Mouse (Mus musculus) liver, embryonic 14.5 days (tissue): Measurements from ENCODE around the gene Slc13a5. TPM values are rescaled to one million over a fixed set of nuclear protein-coding genes. Genes with fewer than 3 reads are reported as not detected.
A peak's percentile ranks its signal among the peaks of the same experiment; 100 is the strongest.

Experiments used
- ATAC-seq: fragments of 200-750 bp; cut with Nextera tagmentation; 2 replicates; pipeline ENCODE4 v1.8.0; 2017; ENCODE audit warnings: moderate number of reproducible peaks, mild to moderate bottlenecking, moderate library complexity; ENCODE audit not compliant: insufficient read depth
- DNase-seq, 3 experiments: peaks; one replicate each; pipeline ENCODE4 v3.0.0-alpha.2; 2012 to 2013; ENCODE audit warnings: low read depth in 3 of 3, low spot score in 3 of 3
- H3K27ac ChIP-seq: fragments of 300-500 bp; sonication (generic); 2 replicates; pipeline ENCODE4 v1.5.1; 2014; ENCODE audit warnings: moderate library complexity, mild to moderate bottlenecking, control low read depth, inconsistent platforms
- H3K27me3 ChIP-seq: fragments of 300-500 bp; sonication (generic); 2 replicates; pipeline ENCODE4 v1.6.1; 2014; ENCODE audit warnings: mild to moderate bottlenecking, low read length, moderate library complexity; ENCODE audit not compliant: control insufficient read depth, insufficient read depth
- H3K36me3 ChIP-seq: fragments of 300-500 bp; sonication (generic); replicated peaks from 2 replicates; pipeline ENCODE4 v1.6.1; 2014; ENCODE audit warnings: low read depth; ENCODE audit not compliant: control insufficient read depth, insufficient read depth
- H3K4me1 ChIP-seq, 2 experiments: fragments of 200-500 bp in 1 of 2; fragments of 300-500 bp in 1 of 2; sonication (generic) in 1 of 2; replicated peaks; 2 replicates each; pipeline ENCODE4 v1.6.1; 2012 to 2014; ENCODE audit warnings: antibody characterized with exemption in 1 of 2, inconsistent platforms in 1 of 2, low read length in 1 of 2; ENCODE audit not compliant: control insufficient read depth in 2 of 2, insufficient read depth in 2 of 2
- H3K4me2 ChIP-seq: fragments of 300-500 bp; sonication (generic); 2 replicates; pipeline ENCODE4 v1.6.1; 2014; ENCODE audit warnings: low read depth, mild to moderate bottlenecking, control low read depth, moderate library complexity
- H3K4me3 ChIP-seq, 2 experiments: fragments of 200-500 bp in 1 of 2; fragments of 300-500 bp in 1 of 2; sonication (generic) in 1 of 2; 2 replicates each; pipeline ENCODE4 v1.5.1; 2012 to 2014; ENCODE audit warnings: low read depth in 2 of 2, low read length in 2 of 2, mild to moderate bottlenecking in 2 of 2, control low read depth in 1 of 2, inconsistent platforms in 1 of 2, moderate library complexity in 1 of 2; ENCODE audit not compliant: insufficient read depth in 1 of 2
- H3K9ac ChIP-seq: fragments of 300-500 bp; sonication (generic); replicated peaks from 2 replicates; pipeline ENCODE4 v1.6.1; 2014; ENCODE audit warnings: mild to moderate bottlenecking, control low read depth, moderate library complexity
- H3K9me3 ChIP-seq: fragments of 300-500 bp; sonication (generic); 2 replicates; pipeline ENCODE4 v1.6.1; 2016; ENCODE audit warnings: low read length, mixed read lengths; ENCODE audit not compliant: control insufficient read depth
- CTCF ChIP-seq: IDR thresholded peaks from 2 replicates; pipeline ENCODE4 v1.5.1; 2016; ENCODE audit warnings: antibody characterized with exemption, low read depth, control low read depth
- EP300 ChIP-seq: IDR thresholded peaks from 2 replicates; pipeline ENCODE4 v1.6.1; 2016; ENCODE audit warnings: antibody characterized with exemption, low read depth
- WGBS: fragments of 180-500 bp; shearing (Covaris S2); extraction: QIAGEN DNeasy Blood & Tissue Kit; methylation state at CpG from one replicate; pipeline ENCODE4 v1.1.7; 2014; ENCODE audit not compliant: insufficient replicate concordance; 5-methylcytosine and 5-hydroxymethylcytosine counted together
- polyA plus RNA-seq, 2 experiments: library from polyadenylated mRNA; depleted of rRNA in 1 of 2; stranded (reverse) in 1 of 2; unstranded in 1 of 2; fragments of >200 nt; fragmentation: Nextera tagmentation in 1 of 2; extraction: Ambion mirVana in 1 of 2; gene quantifications; 2 replicates each; pipeline versions ENCODE4 v1.2.1 to v1.2.3; 2012 to 2014

Gene Slc13a5
- polyA plus RNA-seq, 2 experiments = not detected

DNA sequence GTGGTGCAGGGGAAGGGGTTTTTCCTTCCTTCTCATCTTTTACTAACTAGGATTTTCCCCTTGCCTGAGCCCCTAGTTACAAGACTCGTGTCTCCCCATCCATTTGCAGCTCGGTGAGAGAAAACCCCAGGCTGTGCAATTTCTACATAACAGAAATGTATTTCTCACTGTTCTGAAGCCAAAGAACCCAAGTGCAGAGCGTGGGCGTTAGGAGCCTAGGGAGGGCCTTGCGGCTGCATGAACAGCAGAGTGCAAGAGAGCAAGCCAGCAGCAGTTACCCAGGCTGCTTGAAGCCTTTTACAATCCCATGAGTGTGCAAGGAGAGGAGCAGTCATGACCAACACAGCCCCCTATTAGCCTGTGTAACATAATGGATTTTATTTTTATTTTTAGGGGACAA is 40.4 kb upstream of the Slc13a5 start:
- Histone ChIP-seq H3K4me1 (no peaks in the 10 kb centered on the region), H3K4me2 (no peak overlapping the region), H3K27ac (no peak overlapping the region), H3K9me3 (no peaks in the 10 kb centered on the region), H3K27me3 (no peaks in the 10 kb centered on the region), H3K4me3 (no peak overlapping the region), H3K36me3 (no peaks in the 10 kb centered on the region), H3K9ac (no peak overlapping the region)
- no peak for ATAC-seq
- no peak for TF ChIP-seq EP300
- no peak for TF ChIP-seq CTCF
- 61% methylated on average over 5 of the region's 5 CpGs for WGBS
- DNase-seq = no peak

DNA sequence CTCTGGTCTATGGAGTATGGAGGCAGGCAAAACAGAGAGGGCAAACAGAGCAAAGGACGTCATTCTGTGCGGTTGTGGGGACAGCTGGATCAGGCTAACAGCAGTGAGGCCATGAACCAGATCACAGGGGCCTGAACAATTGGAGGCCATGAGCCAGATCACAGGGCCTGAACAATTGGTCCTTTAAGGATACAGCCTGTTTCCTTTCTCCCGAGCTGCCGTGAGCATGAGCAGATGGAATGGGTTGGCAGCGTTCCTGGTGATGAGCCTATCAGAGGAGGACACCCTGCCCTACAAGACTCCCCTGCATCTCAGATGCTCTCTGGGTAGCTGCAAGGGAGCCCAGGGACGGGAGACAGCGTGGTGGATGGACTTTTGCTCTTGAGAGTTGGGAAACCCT is 35.2 kb upstream of the Slc13a5 start:
- no peak for ATAC-seq
- no peak for DNase-seq
- no peaks in the 10 kb centered on the region for H3K27me3 ChIP-seq
- no peaks in the 10 kb centered on the region for H3K36me3 ChIP-seq
- WGBS = 68% methylated on average over 7 of the region's 7 CpGs
- no peaks in the 10 kb centered on the region for H3K9me3 ChIP-seq
- peak overlapping the region; percentile 8 to 27; a peak in 2 of 4 replicates for H3K4me3 ChIP-seq
- TF ChIP-seq EP300 = no peak
- TF ChIP-seq CTCF = no peak
- H3K4me2 ChIP-seq = peak overlapping the region; percentile 43
- H3K4me1 ChIP-seq = no peaks in the 10 kb centered on the region
- H3K27ac ChIP-seq = no peak overlapping the region
- no peak overlapping the region for H3K9ac ChIP-seq

- H3K4me1 ChIP-seq = no peaks in the 10 kb centered on the region
- H3K4me2 ChIP-seq = peak within 1 kb of the TSS; percentile 43
- H3K9ac ChIP-seq = no peak within 1 kb of the TSS
- no peak for TF ChIP-seq CTCF
- no peak for TF ChIP-seq EP300
- no peaks in the 10 kb centered on the region for H3K27me3 ChIP-seq
- no peak for ATAC-seq
- 1% methylated on average over 6 of the region's 6 CpGs for WGBS
- peak within 1 kb of the TSS; percentile 8 to 27; a peak in 3 of 4 replicates for H3K4me3 ChIP-seq
- no peaks in the 10 kb centered on the region for H3K9me3 ChIP-seq
- H3K27ac ChIP-seq = no peak within 1 kb of the TSS
- peak in 1 of 3 experiments; percentile 11 for DNase-seq
- no peaks in the 10 kb centered on the region for H3K36me3 ChIP-seq
Measured at GRCm38 (mm10) chr11:72301334-72301733, 34.3 kb upstream of the Slc13a5 start, which contains the start of gene Xaf1. Gene Xaf1, plus strand, starts transcription at chr11:72301629.

DNA sequence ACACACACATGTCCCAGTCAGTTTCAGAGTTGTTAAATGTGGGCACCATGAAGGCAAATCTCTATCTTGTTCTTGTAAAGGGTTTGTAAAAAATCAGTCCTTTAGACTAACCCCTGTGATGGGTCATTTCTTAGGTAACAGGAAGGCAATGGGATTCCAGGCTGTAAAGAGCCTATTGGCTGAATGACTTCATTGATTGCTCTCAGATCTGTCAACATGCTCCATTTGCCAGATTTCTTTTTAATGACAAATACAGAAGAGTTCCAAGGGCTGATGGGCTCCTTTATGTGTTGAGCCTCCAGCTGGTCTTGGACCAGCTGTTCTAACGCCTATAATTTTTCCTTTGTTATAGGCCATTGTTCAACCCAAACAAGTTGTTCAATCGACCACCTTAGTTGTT is 26.1 kb upstream of the Slc13a5 start:
- H3K36me3 ChIP-seq = no peaks in the 10 kb centered on the region
- no peaks in the 10 kb centered on the region for H3K9me3 ChIP-seq
- no peak overlapping the region for H3K4me2 ChIP-seq
- H3K9ac ChIP-seq = no peak overlapping the region
- ATAC-seq = no peak
- H3K27ac ChIP-seq = no peak overlapping the region
- TF ChIP-seq EP300 = no peak
- TF ChIP-seq CTCF = no peak
- DNase-seq = no peak
- H3K4me1 ChIP-seq = no peaks in the 10 kb centered on the region
- no peaks in the 10 kb centered on the region for H3K27me3 ChIP-seq
- 49% methylated on average over 2 of the region's 2 CpGs for WGBS
- H3K4me3 ChIP-seq = no peak overlapping the region

DNA sequence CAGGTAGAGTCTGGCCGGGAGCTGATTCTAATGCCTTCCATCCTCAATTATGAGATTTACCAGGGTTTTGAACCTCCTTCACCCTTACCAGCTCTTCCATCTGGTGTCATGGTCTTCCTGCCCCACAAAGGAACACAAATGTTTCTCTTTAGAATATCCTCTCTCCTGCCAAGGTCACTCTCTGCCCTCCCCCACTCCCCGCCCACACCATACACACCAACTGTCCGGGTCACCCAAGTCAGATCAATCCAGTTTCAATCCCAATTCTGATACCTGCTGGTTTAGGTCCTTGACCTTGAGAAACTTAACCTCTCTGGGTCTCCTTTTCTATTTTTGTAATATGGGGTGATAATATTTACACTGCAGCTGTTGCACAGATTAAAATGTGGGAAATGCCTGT is 20.5 kb upstream of the Slc13a5 start:
- Histone ChIP-seq H3K4me1 (no peaks in the 10 kb centered on the region), H3K9me3 (no peaks in the 10 kb centered on the region), H3K36me3 (no peaks in the 10 kb centered on the region), H3K27me3 (no peaks in the 10 kb centered on the region), H3K27ac (no peak overlapping the region), H3K4me2 (no peak overlapping the region), H3K9ac (no peak overlapping the region), H3K4me3 (no peak overlapping the region)
- 59% methylated on average over 3 of the region's 3 CpGs for WGBS
- no peak for DNase-seq
- ATAC-seq = no peak
- no peak for TF ChIP-seq EP300
- no peak for TF ChIP-seq CTCF

GRCm38 (mm10) chr11:72287126-72287525 is 20.1 kb upstream of the Slc13a5 start:
- 77% methylated on average over 2 of the region's 2 CpGs for WGBS
- Histone ChIP-seq H3K36me3 (no peaks in the 10 kb centered on the region), H3K4me1 (no peaks in the 10 kb centered on the region), H3K9me3 (no peaks in the 10 kb centered on the region), H3K4me2 (no peak overlapping the region), H3K9ac (no peak overlapping the region), H3K4me3 (no peak overlapping the region), H3K27ac (no peak overlapping the region), H3K27me3 (no peaks in the 10 kb centered on the region)
- DNase-seq (no peak), ATAC-seq (no peak)
- TF ChIP-seq EP300 (no peak), CTCF (no peak)
